Mouse (Mus musculus): ENCODE data around the gene Golga2.

- TF ChIP-seq CTCF (IDR thresholded peaks at IDR 0.05; ENCODE audit: low read depth), result no peak
- TF ChIP-seq EP300 (IDR thresholded peaks at IDR 0.05; ENCODE audit: low read depth), result no peak
These were observed 28.6 kb downstream of the Golga2 start for GRCm38 (mm10) chr2:32315751-32316150.

Data from heart, postnatal 0 days (tissue).